Mouse (Mus musculus): ENCODE results near the gene Npff. TPM values are rescaled to one million over a fixed set of nuclear protein-coding genes. Genes with fewer than 3 reads are reported as not detected.

Npff gene
- polyA plus RNA-seq, 1 experiment from 2014 or later, result 5.0 TPM

DNA sequence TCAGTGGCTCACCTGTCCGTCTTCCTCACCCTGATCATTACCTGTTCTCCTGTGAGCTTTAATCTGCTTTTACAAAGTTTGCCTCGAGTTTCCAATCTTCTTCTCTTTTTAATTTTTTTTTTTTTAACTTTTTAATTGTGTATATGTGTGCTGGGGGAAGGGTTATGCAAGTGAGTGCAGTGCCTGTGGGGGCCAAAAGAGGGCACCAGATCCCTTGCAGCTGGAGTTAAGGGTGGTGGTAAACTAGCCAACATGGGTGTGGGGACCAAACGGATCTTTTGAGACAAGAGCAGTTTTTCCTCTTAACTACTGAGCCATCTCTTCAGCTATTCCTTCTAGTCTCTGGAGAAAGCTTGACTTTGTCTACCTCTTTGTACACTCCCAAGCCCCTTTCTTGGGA lies 3.2 kb upstream of the Npff start:
- Histone ChIP-seq H3K9me3 (ENCODE audit: control insufficient read depth, low read length) (no peaks in the 10 kb centered on the region), H3K27ac (ENCODE audit: low read depth, low read length) (no peak overlapping the region), H3K4me3 (ENCODE audit: low read length) (no peak overlapping the region), H3K9ac (ENCODE audit: low read depth, low read length) (no peak overlapping the region), H3K27me3 (replicated peaks; ENCODE audit: control insufficient read depth, insufficient read depth, low read length) (no peaks in the 10 kb centered on the region), H3K36me3 (ENCODE audit: control insufficient read depth, insufficient read depth, low read length) (peaks cover 19% of the 10 kb centered on the region), H3K4me2 (ENCODE audit: low read length) (no peak overlapping the region), H3K4me1 (ENCODE audit: control insufficient read depth, insufficient read depth, low read depth, low read length) (no peaks in the 10 kb centered on the region)
- no peak for ATAC-seq
- 77% methylated on average over 3 of the region's 3 CpGs for WGBS

DNA sequence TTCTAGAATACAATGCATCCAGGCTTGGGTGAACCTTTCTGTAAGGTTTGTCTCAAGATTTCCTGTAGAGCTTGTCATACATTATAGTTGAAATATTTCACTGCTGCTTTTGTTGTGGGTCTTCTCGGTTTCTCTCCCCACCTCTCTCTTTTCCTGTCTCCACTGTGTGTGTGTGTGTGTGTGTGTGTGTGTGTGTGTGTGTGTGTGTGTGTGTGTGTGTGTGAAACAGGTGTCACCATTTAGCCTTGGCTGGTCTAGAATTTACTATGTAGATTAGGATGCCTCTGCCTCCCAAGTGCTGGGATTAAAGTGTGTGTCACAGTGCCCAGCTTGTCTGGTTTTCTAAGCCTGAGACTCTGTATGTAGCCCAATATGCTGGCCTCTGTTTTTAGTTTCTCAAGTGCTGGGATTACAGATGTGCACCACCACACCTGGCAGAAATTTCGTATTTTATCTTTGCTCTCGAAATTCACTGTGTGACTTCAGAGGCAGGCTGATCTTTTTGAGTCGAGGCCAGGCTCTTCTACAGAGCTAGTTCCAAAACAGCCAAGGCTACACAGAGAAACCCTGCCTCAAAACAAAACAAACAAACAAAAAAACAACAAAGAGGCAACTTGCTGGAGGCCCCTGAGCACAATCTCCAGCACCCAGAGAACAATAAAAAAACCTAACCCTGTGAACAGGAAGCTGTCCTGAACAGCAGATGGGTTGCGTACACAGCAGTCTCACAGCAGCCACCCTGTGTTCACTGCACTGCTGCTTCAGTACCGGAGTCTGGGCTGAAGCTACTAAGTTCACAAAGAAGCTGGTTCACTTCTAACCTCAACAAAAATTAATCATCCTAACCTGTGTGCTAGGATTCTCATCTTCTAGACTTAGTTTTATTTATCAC lies 1.6 kb upstream of the Npff start:
- H3K27ac ChIP-seq (ENCODE audit: low read depth, low read length), result no peak overlapping the region
- no peak overlapping the region for H3K4me2 ChIP-seq (ENCODE audit: low read length)
- peaks cover 24% of the 10 kb centered on the region for H3K36me3 ChIP-seq (ENCODE audit: control insufficient read depth, insufficient read depth, low read length)
- no peaks in the 10 kb centered on the region for H3K4me1 ChIP-seq (ENCODE audit: control insufficient read depth, insufficient read depth, low read depth, low read length)
- ATAC-seq, result no peak
- no peak overlapping the region for H3K4me3 ChIP-seq (ENCODE audit: low read length)
- no peaks in the 10 kb centered on the region for H3K9me3 ChIP-seq (ENCODE audit: control insufficient read depth, low read length)
- no peak overlapping the region for H3K9ac ChIP-seq (ENCODE audit: low read depth, low read length)
- 92% methylated on average over 6 of the region's 6 CpGs for WGBS
- H3K27me3 ChIP-seq (replicated peaks; ENCODE audit: control insufficient read depth, insufficient read depth, low read length), result no peaks in the 10 kb centered on the region

DNA sequence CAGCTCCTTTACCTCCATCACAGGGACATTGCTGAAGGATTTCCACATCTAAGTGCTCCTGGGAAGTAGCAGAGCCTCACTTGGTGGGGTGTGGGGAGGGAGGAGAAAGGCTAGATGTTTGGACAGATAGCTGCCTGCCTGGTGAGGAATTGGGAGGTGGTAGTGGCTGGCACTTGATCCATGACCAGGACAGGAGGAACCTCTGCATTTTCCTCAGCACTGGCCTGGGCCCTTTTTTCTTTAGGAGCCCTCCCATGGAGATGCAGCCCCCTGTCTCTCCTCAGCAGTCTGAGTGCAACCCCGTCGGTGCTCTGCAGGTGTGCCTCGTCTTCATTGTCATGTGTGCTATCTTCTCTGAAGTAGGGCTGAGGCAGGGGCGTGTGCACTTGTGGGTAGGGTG lies 3.3 kb downstream of the Npff start:
- no peak overlapping the region for H3K4me2 ChIP-seq (ENCODE audit: low read length)
- no peaks in the 10 kb centered on the region for H3K9me3 ChIP-seq (ENCODE audit: control insufficient read depth, low read length)
- peaks cover 13% of the 10 kb centered on the region; the same call in 1 of the 2 replicates for H3K36me3 ChIP-seq (ENCODE audit: control insufficient read depth, insufficient read depth, low read length)
- 90% methylated on average over 4 of the region's 4 CpGs for WGBS
- no peak overlapping the region for H3K9ac ChIP-seq (ENCODE audit: low read depth, low read length)
- H3K27me3 ChIP-seq (replicated peaks; ENCODE audit: control insufficient read depth, insufficient read depth, low read length), result no peaks in the 10 kb centered on the region
- no peak overlapping the region for H3K27ac ChIP-seq (ENCODE audit: low read depth, low read length)
- no peak overlapping the region for H3K4me3 ChIP-seq (ENCODE audit: low read length)
- H3K4me1 ChIP-seq (ENCODE audit: control insufficient read depth, insufficient read depth, low read depth, low read length), result peaks cover 9% of the 10 kb centered on the region
- ATAC-seq, result no peak

DNA sequence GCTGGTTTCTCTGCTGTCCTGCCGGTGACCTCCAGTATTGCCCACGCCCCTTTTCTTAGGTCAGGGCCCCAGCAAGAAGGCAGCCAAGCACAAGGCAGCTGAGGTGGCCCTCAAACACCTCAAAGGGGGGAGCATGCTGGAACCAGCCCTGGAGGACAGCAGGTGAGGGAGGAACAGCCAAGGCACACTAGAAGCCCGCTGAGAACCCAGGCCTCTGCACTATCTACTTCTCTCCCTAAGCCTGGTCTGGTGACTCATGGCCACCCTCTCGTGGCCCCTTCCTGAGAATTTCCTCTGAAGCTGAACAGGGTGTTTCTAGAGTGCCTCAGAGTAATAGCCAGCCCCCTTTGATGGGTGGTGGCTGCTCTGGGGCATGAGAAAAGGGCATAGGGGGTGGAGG lies 4.3 kb downstream of the Npff start:
- H3K4me1 ChIP-seq (ENCODE audit: control insufficient read depth, insufficient read depth, low read depth, low read length), result peaks cover 15% of the 10 kb centered on the region
- H3K27ac ChIP-seq (ENCODE audit: low read depth, low read length), result no peak overlapping the region
- no peak overlapping the region for H3K4me2 ChIP-seq (ENCODE audit: low read length)
- H3K36me3 ChIP-seq (ENCODE audit: control insufficient read depth, insufficient read depth, low read length), result peaks cover 13% of the 10 kb centered on the region; the same call in 1 of the 2 replicates
- H3K9me3 ChIP-seq (ENCODE audit: control insufficient read depth, low read length), result no peaks in the 10 kb centered on the region
- 85% methylated on average over 4 of the region's 4 CpGs for WGBS
- no peak overlapping the region for H3K4me3 ChIP-seq (ENCODE audit: low read length)
- ATAC-seq, result no peak
- H3K9ac ChIP-seq (ENCODE audit: low read depth, low read length), result no peak overlapping the region; the same call in 1 of the 2 replicates
- no peaks in the 10 kb centered on the region for H3K27me3 ChIP-seq (replicated peaks; ENCODE audit: control insufficient read depth, insufficient read depth, low read length)

DNA sequence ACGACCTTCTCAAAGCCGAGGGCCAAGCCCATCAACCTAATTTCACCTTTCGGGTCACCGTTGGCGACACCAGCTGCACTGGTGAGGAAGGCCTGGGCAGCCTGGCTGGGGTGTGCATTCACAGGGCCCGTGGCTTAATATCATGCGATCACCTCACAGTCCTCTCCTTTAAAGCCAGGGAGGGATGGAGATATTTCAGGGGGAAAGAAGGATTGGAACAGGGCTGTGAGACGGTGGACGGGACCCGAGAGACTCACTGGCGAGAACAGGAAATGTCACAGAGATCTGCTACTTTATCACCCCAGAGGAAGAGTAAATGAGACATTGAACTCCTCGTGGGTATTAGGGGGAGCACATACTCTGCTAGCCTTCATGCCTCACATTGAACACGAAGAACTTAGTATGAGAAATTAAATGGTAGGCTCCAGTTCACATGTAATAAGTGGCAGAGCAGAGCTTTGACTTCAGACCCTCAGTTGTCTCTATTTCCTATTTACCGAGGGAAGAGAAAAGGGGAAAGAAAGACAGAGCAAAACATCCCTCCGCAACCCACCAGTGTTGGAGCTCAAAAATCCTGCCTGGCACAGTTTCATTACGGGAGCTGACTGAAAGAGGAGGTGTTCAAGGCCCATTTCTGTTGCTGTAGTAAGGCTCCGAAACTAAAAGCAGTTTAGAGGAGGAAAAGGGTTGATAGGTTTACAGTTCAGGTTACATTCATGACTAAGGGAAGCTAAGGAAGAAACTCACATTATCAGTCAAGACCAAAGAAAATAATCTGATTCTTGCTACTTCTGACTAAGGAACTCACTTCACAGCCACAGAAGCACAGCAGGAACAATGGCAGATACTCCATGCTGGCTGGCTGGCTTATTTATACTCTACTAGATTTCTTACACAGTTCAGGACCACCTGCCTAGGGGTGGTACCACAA lies 5.3 kb downstream of the Npff start:
- Histone ChIP-seq H3K9me3 (ENCODE audit: control insufficient read depth, low read length) (no peaks in the 10 kb centered on the region), H3K4me2 (ENCODE audit: low read length) (peak overlapping the region; percentile 66), H3K4me3 (ENCODE audit: low read length) (peak overlapping the region; percentile 75), H3K9ac (ENCODE audit: low read depth, low read length) (peak overlapping the region; percentile 89), H3K4me1 (ENCODE audit: control insufficient read depth, insufficient read depth, low read depth, low read length) (peaks cover 24% of the 10 kb centered on the region), H3K27ac (ENCODE audit: low read depth, low read length) (peak overlapping the region; percentile 100), H3K36me3 (ENCODE audit: control insufficient read depth, insufficient read depth, low read length) (peaks cover 13% of the 10 kb centered on the region; the same call in 1 of the 2 replicates), H3K27me3 (replicated peaks; ENCODE audit: control insufficient read depth, insufficient read depth, low read length) (no peaks in the 10 kb centered on the region)
- WGBS, result 71% methylated on average over 16 of the region's 17 CpGs
- ATAC-seq, result no peak

DNA sequence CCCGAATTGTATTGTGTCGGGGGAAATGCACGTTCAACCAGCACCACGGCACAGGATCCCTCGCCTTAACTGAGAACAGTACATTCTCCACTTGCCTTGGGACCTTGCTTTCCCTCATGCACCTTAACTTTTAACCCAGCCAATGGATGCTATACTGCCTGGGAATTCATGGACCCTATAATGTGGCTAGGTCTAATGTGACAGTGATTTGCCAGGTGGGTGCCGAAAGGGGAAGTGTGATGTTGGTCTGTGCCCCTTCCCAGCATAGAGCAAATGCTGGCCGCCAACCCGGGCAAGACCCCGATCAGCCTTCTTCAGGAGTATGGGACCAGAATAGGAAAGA lies 5.9 kb downstream of the Npff start:
- no peak for ATAC-seq
- peaks cover 12% of the 10 kb centered on the region; the same call in 1 of the 2 replicates for H3K36me3 ChIP-seq (ENCODE audit: control insufficient read depth, insufficient read depth, low read length)
- peak overlapping the region; percentile 100 for H3K27ac ChIP-seq (ENCODE audit: low read depth, low read length)
- H3K4me3 ChIP-seq (ENCODE audit: low read length), result peak overlapping the region; percentile 75
- H3K9me3 ChIP-seq (ENCODE audit: control insufficient read depth, low read length), result no peaks in the 10 kb centered on the region
- H3K9ac ChIP-seq (ENCODE audit: low read depth, low read length), result peak overlapping the region; percentile 89
- H3K27me3 ChIP-seq (replicated peaks; ENCODE audit: control insufficient read depth, insufficient read depth, low read length), result no peaks in the 10 kb centered on the region
- peaks cover 29% of the 10 kb centered on the region for H3K4me1 ChIP-seq (ENCODE audit: control insufficient read depth, insufficient read depth, low read depth, low read length)
- 9% methylated on average over 9 of the region's 9 CpGs for WGBS
- peak overlapping the region; percentile 66 for H3K4me2 ChIP-seq (ENCODE audit: low read length)

DNA sequence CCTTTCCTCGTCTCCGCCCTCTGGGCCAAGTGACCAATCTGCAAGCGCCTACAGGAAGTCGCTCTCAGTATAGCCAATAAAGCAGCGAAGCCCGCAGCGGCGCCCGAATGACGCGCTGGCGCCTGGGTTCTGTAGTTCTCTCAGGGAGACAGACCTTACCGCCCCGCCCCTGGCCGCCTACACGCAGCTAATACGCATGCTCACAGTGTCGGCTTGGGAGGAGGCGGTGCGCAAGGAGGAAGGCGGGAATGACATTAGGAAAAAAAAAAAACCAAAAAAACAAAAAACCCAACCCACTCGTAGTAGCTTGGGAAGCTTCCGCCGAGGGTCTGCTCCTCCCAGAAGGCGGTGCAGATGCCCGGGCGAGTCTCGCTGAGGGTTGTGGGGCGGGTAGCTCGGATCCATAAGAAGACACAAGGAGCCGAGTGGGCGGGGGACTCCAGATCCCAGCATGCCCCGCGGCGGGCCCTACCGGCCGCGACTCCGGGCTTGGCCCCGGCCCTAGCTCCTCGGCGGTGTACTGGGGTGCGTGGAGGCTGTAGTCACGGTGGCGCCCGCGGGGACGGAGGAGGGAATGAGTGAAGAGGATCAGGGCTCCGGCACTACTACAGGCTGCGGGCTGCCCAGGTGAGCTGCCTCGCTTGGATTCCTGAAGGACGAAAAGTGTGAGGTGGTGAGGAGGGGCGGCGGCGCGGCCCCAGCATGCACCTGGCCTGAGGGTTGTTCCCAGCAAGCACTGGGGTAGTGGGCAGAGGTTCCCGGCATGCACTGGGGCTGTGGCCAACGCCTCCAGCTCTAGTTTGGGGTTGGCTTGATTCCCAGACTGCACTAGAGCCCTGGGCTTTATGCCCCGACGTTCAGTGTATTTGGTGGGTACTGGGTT lies 6.5 kb downstream of the Npff start, which contains the start of gene Tarbp2:
TSS of gene Tarbp2 (plus strand) at position 217 of the 883 bp plus-strand sequence.
- Histone ChIP-seq H3K9me3 (ENCODE audit: control insufficient read depth, low read length) (no peaks in the 10 kb centered on the region), H3K9ac (ENCODE audit: low read depth, low read length) (peak within 1 kb of the TSS; percentile 89), H3K4me2 (ENCODE audit: low read length) (peak within 1 kb of the TSS; percentile 94), H3K36me3 (ENCODE audit: control insufficient read depth, insufficient read depth, low read length) (peaks cover 10% of the 10 kb centered on the region; the same call in 1 of the 2 replicates), H3K4me3 (ENCODE audit: low read length) (peak within 1 kb of the TSS; percentile 75), H3K27ac (ENCODE audit: low read depth, low read length) (peak within 1 kb of the TSS; percentile 100), H3K4me1 (ENCODE audit: control insufficient read depth, insufficient read depth, low read depth, low read length) (peaks cover 29% of the 10 kb centered on the region), H3K27me3 (replicated peaks; ENCODE audit: control insufficient read depth, insufficient read depth, low read length) (no peaks in the 10 kb centered on the region)
- ATAC-seq, result peak; percentile 93
- WGBS, result 1% methylated on average over 58 of the region's 60 CpGs

DNA sequence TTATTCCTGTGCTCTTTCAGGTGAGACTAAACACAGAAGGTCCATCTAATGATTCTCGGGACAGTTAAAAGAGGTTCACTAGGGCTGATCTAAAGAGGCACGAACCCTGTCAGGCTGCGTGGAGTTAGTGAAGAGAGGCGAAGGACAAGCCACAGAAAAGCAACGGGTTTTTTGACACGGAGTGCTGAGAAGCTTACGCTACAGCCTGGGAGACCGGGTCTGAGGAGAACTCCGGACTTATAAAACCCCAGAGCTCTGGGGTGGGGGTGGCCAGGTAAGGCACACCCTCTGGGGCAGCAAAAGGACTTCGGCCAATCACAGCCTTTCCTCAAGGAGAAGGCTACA lies 7.1 kb downstream of the Npff start:
- Histone ChIP-seq H3K4me1 (ENCODE audit: control insufficient read depth, insufficient read depth, low read depth, low read length) (peaks cover 33% of the 10 kb centered on the region), H3K9ac (ENCODE audit: low read depth, low read length) (peak overlapping the region; percentile 88), H3K4me2 (ENCODE audit: low read length) (peak overlapping the region; percentile 94), H3K27me3 (replicated peaks; ENCODE audit: control insufficient read depth, insufficient read depth, low read length) (no peaks in the 10 kb centered on the region), H3K36me3 (ENCODE audit: control insufficient read depth, insufficient read depth, low read length) (peaks cover 10% of the 10 kb centered on the region; the same call in 1 of the 2 replicates), H3K9me3 (ENCODE audit: control insufficient read depth, low read length) (no peaks in the 10 kb centered on the region), H3K4me3 (ENCODE audit: low read length) (peak overlapping the region; percentile 75), H3K27ac (ENCODE audit: low read depth, low read length) (peak overlapping the region; percentile 100)
- no peak for ATAC-seq
- 0% methylated on average over 10 of the region's 10 CpGs for WGBS

Data from hindbrain, embryonic 16.5 days (tissue).